Mouse (Mus musculus) cerebral cortex, adult 2 months (tissue): ENCODE results near the gene Erp29.

Experiments used
- WGBS: fragments of 180-500 bp; shearing (Covaris S2); methylation state at CpG from one replicate; pipeline ENCODE4 v1.1.7; 2018; 5-methylcytosine and 5-hydroxymethylcytosine counted together

The Erp29 gene

GRCm38 (mm10) chr5:121387126-121387525, 65.2 kb downstream of the Erp29 start:
- 57% methylated on average over 4 of the region's 4 CpGs for WGBS

- WGBS = 20% methylated on average over 22 of the region's 22 CpGs
These were observed 66.0 kb downstream of the Erp29 start for GRCm38 (mm10) chr5:121386120-121386909.

- under 1% methylated on average over 45 of the region's 45 CpGs for WGBS
These were observed 66.7 kb downstream of the Erp29 start, which contains the start of gene Trafd1 for GRCm38 (mm10) chr5:121385461-121386119. Gene Trafd1, minus strand, starts transcription at chr5:121385632.

GRCm38 (mm10) chr5:121384757-121385460, 67.4 kb downstream of the Erp29 start:
- under 1% methylated on average over 44 of the region's 47 CpGs for WGBS

- WGBS = 24% methylated on average over 10 of the region's 10 CpGs
These were observed 68.2 kb downstream of the Erp29 start for GRCm38 (mm10) chr5:121383857-121384756.

GRCm38 (mm10) chr5:121380692-121381091, 71.6 kb downstream of the Erp29 start:
- 93% methylated on average over 2 of the region's 2 CpGs for WGBS

- 60% methylated on average over 13 of the region's 13 CpGs for WGBS
These were observed 73.5 kb downstream of the Erp29 start for GRCm38 (mm10) chr5:121378678-121379256.
